Mouse (Mus musculus) liver, embryonic 11.5 days (tissue): ENCODE measurements around the gene Kitl. TPM values are rescaled to one million over a fixed set of nuclear protein-coding genes. Genes with fewer than 3 reads are reported as not detected.

Experiments
- microRNA-seq: library from miRNA; unstranded; fragments of <30 nt; microRNA quantifications from one replicate; pipeline ENCODE4, GENCODE M21; 2017; ENCODE audit warnings: borderline number of aligned reads
- polyA plus RNA-seq: library from polyadenylated mRNA; unstranded; fragments of >200 nt; fragmentation: Nextera tagmentation; extraction: Ambion mirVana; gene quantifications from 2 replicates; pipeline ENCODE4 v1.2.1, GENCODE M21; 2014

Kitl gene
- polyA plus RNA-seq, 1 experiment from 2014 or later = 24.0 TPM

Small RNA genes within 50 kb of the gene (microRNA-seq; reads per million reads assigned to microRNA genes)
- gene Gm22918 (not detected), gene Gm25287 (not detected)
